Mouse (Mus musculus) thymus, adult 2 months (tissue): Measurements from ENCODE around the gene Mllt6. TPM values are rescaled to one million over a fixed set of nuclear protein-coding genes. Genes with fewer than 3 reads are reported as not detected.
A peak's percentile ranks its signal among the peaks of the same experiment; 100 is the strongest.

Experiments
- DNase-seq: peaks from one replicate; pipeline ENCODE4 v3.0.0; 2021
- H3K27ac ChIP-seq: fragments of 200-500 bp; 2 replicates; pipeline ENCODE4 v1.5.1; 2012; ENCODE audit warnings: low read length, control low read depth; ENCODE audit not compliant: control insufficient read depth, insufficient read depth
- H3K27me3 ChIP-seq: fragments of 200-500 bp; 2 replicates; pipeline ENCODE4 v1.6.1; 2012; ENCODE audit warnings: mild to moderate bottlenecking, low read length, moderate library complexity, mixed read lengths; ENCODE audit not compliant: control insufficient read depth, insufficient read depth
- H3K36me3 ChIP-seq: fragments of 200-500 bp; 2 replicates; pipeline ENCODE4 v1.6.1; 2012; ENCODE audit warnings: mild to moderate bottlenecking, low read length, moderate library complexity; ENCODE audit not compliant: control insufficient read depth, insufficient read depth
- H3K4me1 ChIP-seq: fragments of 200-500 bp; replicated peaks from 2 replicates; pipeline ENCODE4 v1.6.1; 2012; ENCODE audit warnings: low read length; ENCODE audit not compliant: control insufficient read depth, insufficient read depth
- H3K4me3 ChIP-seq: fragments of 200-500 bp; 2 replicates; pipeline ENCODE4 v1.5.1; 2012; ENCODE audit warnings: mild to moderate bottlenecking, low read length, control low read depth, moderate library complexity; ENCODE audit not compliant: control insufficient read depth, insufficient read depth
- CTCF ChIP-seq: fragments of 200-500 bp; IDR thresholded peaks from 2 replicates; pipeline ENCODE4 v1.5.1; 2012; ENCODE audit warnings: mild to moderate bottlenecking, control low read depth, low read length, moderate library complexity, borderline replicate concordance; ENCODE audit not compliant: control insufficient read depth, poor library complexity, insufficient read depth; ENCODE audit errors: extremely low read depth
- POLR2A ChIP-seq: fragments of 200-500 bp; IDR thresholded peaks from 2 replicates; pipeline ENCODE4 v1.6.1; 2012; ENCODE audit warnings: mild to moderate bottlenecking, low read length, control low read depth, moderate library complexity; ENCODE audit not compliant: control insufficient read depth, poor library complexity, insufficient read depth; ENCODE audit errors: extremely low read depth
- WGBS: fragments of 180-500 bp; shearing (Covaris S2); methylation state at CpG from one replicate; pipeline ENCODE4 v1.1.7; 2018; 5-methylcytosine and 5-hydroxymethylcytosine counted together
- polyA plus RNA-seq: library from polyadenylated mRNA; depleted of rRNA; stranded (reverse); fragments of >200 nt; gene quantifications from 2 replicates; pipeline ENCODE4 v1.2.3, GENCODE M21; 2012

The Mllt6 gene
- polyA plus RNA-seq, 1 experiment = 89.5 TPM

GRCm38 (mm10) chr11:97686322-97686908 is 23.2 kb downstream of the Mllt6 start:
- TF ChIP-seq POLR2A (no peak), CTCF (no peak)
- Histone ChIP-seq H3K27me3 (no peaks in the 10 kb centered on the region), H3K27ac (no peak overlapping the region), H3K4me3 (no peak overlapping the region), H3K36me3 (peaks cover 5% of the 10 kb centered on the region), H3K4me1 (peaks cover 30% of the 10 kb centered on the region)
- DNase-seq = no peak
- 90% methylated on average over 11 of the region's 11 CpGs for WGBS

GRCm38 (mm10) chr11:97687061-97687460 is 23.8 kb downstream of the Mllt6 start:
- Histone ChIP-seq H3K36me3 (no peaks in the 10 kb centered on the region), H3K27ac (no peak overlapping the region), H3K4me1 (peaks cover 30% of the 10 kb centered on the region), H3K4me3 (no peak overlapping the region), H3K27me3 (no peaks in the 10 kb centered on the region)
- 98% methylated on average over 3 of the region's 3 CpGs for WGBS
- DNase-seq = no peak
- no peak for TF ChIP-seq POLR2A
- no peak for TF ChIP-seq CTCF

GRCm38 (mm10) chr11:97689861-97690260 is 26.6 kb downstream of the Mllt6 start:
- peak; percentile 97 for TF ChIP-seq CTCF
- TF ChIP-seq POLR2A = no peak
- Histone ChIP-seq H3K4me1 (peaks cover 13% of the 10 kb centered on the region), H3K27ac (no peak overlapping the region), H3K36me3 (no peaks in the 10 kb centered on the region), H3K4me3 (no peak overlapping the region), H3K27me3 (no peaks in the 10 kb centered on the region)
- WGBS = 26% methylated on average over 10 of the region's 10 CpGs
- peak; percentile 82 for DNase-seq

- 88% methylated on average over 4 of the region's 4 CpGs for WGBS
- TF ChIP-seq POLR2A (no peak), CTCF (no peak)
- Histone ChIP-seq H3K4me1 (peaks cover 8% of the 10 kb centered on the region), H3K4me3 (no peak overlapping the region), H3K36me3 (no peaks in the 10 kb centered on the region), H3K27ac (no peak overlapping the region), H3K27me3 (peaks cover 9% of the 10 kb centered on the region; the same call in 1 of the 2 replicates)
- no peak for DNase-seq
These were observed 31.2 kb downstream of the Mllt6 start for GRCm38 (mm10) chr11:97694435-97694834.

GRCm38 (mm10) chr11:97694921-97695711 is 31.9 kb downstream of the Mllt6 start:
- TF ChIP-seq POLR2A (no peak), CTCF (no peak)
- Histone ChIP-seq H3K4me3 (no peak overlapping the region), H3K27ac (no peak overlapping the region), H3K4me1 (peaks cover 13% of the 10 kb centered on the region), H3K27me3 (peaks cover 9% of the 10 kb centered on the region; the same call in 1 of the 2 replicates), H3K36me3 (no peaks in the 10 kb centered on the region)
- no peak for DNase-seq
- WGBS = 95% methylated on average over 17 of the region's 17 CpGs

- no peak overlapping the region for H3K4me3 ChIP-seq
- DNase-seq = no peak
- TF ChIP-seq POLR2A (no peak), CTCF (no peak)
- no peak overlapping the region for H3K27ac ChIP-seq
- 86% methylated on average over 9 of the region's 9 CpGs for WGBS
- peaks cover 13% of the 10 kb centered on the region; the same call in 1 of the 2 replicates for H3K27me3 ChIP-seq
- no peaks in the 10 kb centered on the region for H3K36me3 ChIP-seq
- H3K4me1 ChIP-seq = peaks cover 20% of the 10 kb centered on the region
These were observed 32.6 kb downstream of the Mllt6 start for GRCm38 (mm10) chr11:97695712-97696401.
